Mouse (Mus musculus) hindbrain, embryonic 10.5 days (tissue): Measurements from ENCODE around the gene Kdm4d. TPM values are rescaled to one million over a fixed set of nuclear protein-coding genes. Genes with fewer than 3 reads are reported as not detected.

Source experiments
- DNase-seq: peaks from one replicate; pipeline ENCODE4 v3.0.0-alpha.2; 2017; ENCODE audit warnings: low spot score
- H3K27ac ChIP-seq: fragments of 300-500 bp; sonication (generic); 2 replicates; pipeline ENCODE4 v1.5.1; 2016; ENCODE audit warnings: mild to moderate bottlenecking, moderate library complexity
- H3K27me3 ChIP-seq: fragments of 300-500 bp; sonication (generic); 2 replicates; pipeline ENCODE4 v1.6.1; 2016; ENCODE audit warnings: mild to moderate bottlenecking; ENCODE audit not compliant: poor library complexity, insufficient read depth, severe bottlenecking
- H3K36me3 ChIP-seq: fragments of 300-500 bp; sonication (generic); 2 replicates; pipeline ENCODE4 v1.6.1; 2016; ENCODE audit warnings: mild to moderate bottlenecking, moderate library complexity
- H3K4me1 ChIP-seq: fragments of 300-500 bp; sonication (generic); replicated peaks from 2 replicates; pipeline ENCODE4 v1.6.1; 2016; ENCODE audit warnings: mild to moderate bottlenecking
- H3K4me3 ChIP-seq: fragments of 300-500 bp; sonication (generic); 2 replicates; pipeline ENCODE4 v1.5.1; 2016; ENCODE audit warnings: mild to moderate bottlenecking, moderate library complexity
- H3K9me3 ChIP-seq: fragments of 300-500 bp; sonication (generic); 2 replicates; pipeline ENCODE4 v1.6.1; 2016; ENCODE audit warnings: mild to moderate bottlenecking, moderate library complexity
- WGBS: fragments of 180-500 bp; shearing (Covaris S2); methylation state at CpG from one replicate; pipeline ENCODE4 v1.1.7; 2016; 5-methylcytosine and 5-hydroxymethylcytosine counted together
- polyA plus RNA-seq: library from polyadenylated mRNA; unstranded; fragments of >200 nt; fragmentation: Nextera tagmentation; extraction: Ambion mirVana; gene quantifications from 2 replicates; pipeline ENCODE4 v1.2.1, GENCODE M21; 2016

The Kdm4d gene
- polyA plus RNA-seq = 0.31 and 0.33 TPM in 2 replicates

DNA sequence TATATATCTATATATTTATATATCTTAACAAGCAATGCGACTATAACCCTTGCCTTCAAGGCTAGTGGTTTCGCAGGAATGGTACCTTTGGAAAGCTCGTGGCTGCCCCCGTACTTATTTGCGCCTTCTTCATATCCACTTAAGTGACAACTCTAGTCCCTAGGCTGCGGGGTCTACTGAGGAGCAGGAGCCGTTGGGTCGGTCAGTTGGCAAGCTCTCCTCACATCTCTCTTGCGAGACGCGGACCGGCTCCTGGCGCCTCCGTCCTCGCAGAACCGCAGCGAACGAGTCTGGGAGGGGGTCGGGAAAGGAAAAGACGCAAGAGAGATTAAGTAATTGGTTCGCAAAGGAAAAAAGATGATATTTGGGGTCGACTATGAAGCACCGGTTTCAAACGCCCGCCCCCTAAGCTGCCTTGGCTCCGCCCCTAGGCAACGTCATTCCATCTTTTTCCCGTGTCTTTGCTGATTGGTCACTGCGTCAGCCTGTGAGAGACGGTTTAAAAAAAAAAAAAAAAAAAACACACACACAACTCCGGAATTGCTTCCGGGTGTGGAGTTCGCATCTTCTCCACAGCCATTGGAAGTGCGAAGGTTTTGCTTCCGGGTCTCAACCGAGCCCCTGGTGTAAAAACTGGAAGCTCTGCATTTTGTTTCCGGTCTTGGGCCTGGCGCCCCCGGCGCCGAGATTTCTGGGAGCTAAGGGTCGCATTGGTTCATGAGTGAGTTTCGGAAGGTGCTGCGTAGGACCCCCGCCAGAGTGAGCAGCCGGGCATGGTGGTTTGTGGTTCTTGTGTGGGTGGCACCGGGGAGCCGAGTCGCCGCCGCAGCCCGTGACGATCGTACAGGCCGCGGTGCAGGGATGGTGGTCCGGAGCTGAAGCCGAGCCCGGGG is at the start of gene Kdm4d, which contains the start of gene Cwc15:
Gene Kdm4d (minus strand): TSS at position 460 of the 893 bp plus-strand sequence.
Gene Cwc15 (plus strand): TSS at position 595 of the 893 bp plus-strand sequence.
- Histone ChIP-seq H3K4me1 (peaks cover 15% of the 10 kb centered on the region), H3K9me3 (no peaks in the 10 kb centered on the region), H3K36me3 (peaks cover 34% of the 10 kb centered on the region), H3K27ac (peak within 1 kb of the TSS; percentile 91), H3K27me3 (no peaks in the 10 kb centered on the region), H3K4me3 (peak within 1 kb of the TSS; percentile 91)
- under 1% methylated on average over 59 of the region's 59 CpGs for WGBS
- DNase-seq = peak; percentile 92

- DNase-seq = no peak
- no peaks in the 10 kb centered on the region for H3K27me3 ChIP-seq
- peaks cover 99% of the 10 kb centered on the region for H3K36me3 ChIP-seq
- H3K27ac ChIP-seq = no peak overlapping the region
- H3K4me1 ChIP-seq = peaks cover 10% of the 10 kb centered on the region; the same call in 1 of the 2 replicates
- no peak overlapping the region for H3K4me3 ChIP-seq
- 78% methylated on average over 11 of the region's 11 CpGs for WGBS
- H3K9me3 ChIP-seq = no peaks in the 10 kb centered on the region
Observed at GRCm38 (mm10) chr9:14548366-14548761, 48.1 kb upstream of the Kdm4d start.

- no peaks in the 10 kb centered on the region for H3K27me3 ChIP-seq
- no peak for DNase-seq
- 79% methylated on average over 12 of the region's 12 CpGs for WGBS
- H3K4me3 ChIP-seq = no peak overlapping the region
- H3K4me1 ChIP-seq = peaks cover 10% of the 10 kb centered on the region; the same call in 1 of the 2 replicates
- H3K9me3 ChIP-seq = no peaks in the 10 kb centered on the region
- H3K27ac ChIP-seq = no peak overlapping the region
- peaks cover 99% of the 10 kb centered on the region for H3K36me3 ChIP-seq
Observed at GRCm38 (mm10) chr9:14547584-14548365, 47.5 kb upstream of the Kdm4d start.

GRCm38 (mm10) chr9:14544034-14544757 is 43.9 kb upstream of the Kdm4d start:
- 67% methylated on average over 9 of the region's 9 CpGs for WGBS
- 0 out of 2 replicates have a peak overlapping the region, but pooled peaks have one; percentile 16 for H3K27ac ChIP-seq
- no peak for DNase-seq
- peaks cover 96% of the 10 kb centered on the region for H3K36me3 ChIP-seq
- no peaks in the 10 kb centered on the region for H3K27me3 ChIP-seq
- H3K9me3 ChIP-seq = no peaks in the 10 kb centered on the region
- peaks cover 10% of the 10 kb centered on the region; the same call in 1 of the 2 replicates for H3K4me1 ChIP-seq
- no peak overlapping the region for H3K4me3 ChIP-seq

DNA sequence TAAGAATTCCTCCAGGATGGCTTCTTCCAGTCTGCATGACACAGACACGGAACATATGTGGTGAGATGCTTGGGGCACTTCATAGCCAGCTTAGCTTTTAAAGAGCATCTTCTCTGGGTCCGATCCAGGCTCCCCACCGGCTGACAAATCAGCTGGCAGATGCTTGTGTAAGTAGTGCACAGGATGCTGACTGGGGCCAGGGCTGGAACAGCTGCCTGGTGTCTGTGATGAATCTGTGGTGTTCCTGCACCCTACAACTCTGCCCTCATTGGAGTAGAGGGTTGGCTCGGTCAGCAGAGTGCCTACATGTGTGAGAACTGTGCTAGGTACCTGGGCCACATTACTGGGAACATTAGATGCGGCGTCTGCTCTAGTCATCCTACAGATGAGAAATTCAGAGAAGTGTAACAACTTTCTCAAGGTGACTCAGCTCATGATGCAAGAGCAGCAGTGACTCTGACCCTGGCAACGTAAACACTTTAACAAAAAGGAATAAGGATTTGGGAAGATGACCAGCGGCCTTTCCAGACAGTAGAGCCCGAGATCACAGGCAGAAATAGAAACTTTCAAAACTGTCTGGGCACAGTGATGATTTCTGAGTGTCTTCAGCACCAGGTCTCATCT is 34.7 kb upstream of the Kdm4d start:
- Histone ChIP-seq H3K9me3 (no peaks in the 10 kb centered on the region), H3K4me3 (no peak overlapping the region), H3K36me3 (peaks cover 13% of the 10 kb centered on the region), H3K27me3 (no peaks in the 10 kb centered on the region), H3K27ac (no peak overlapping the region), H3K4me1 (peaks cover 16% of the 10 kb centered on the region)
- WGBS = 89% methylated on average over 9 of the region's 9 CpGs
- no peak for DNase-seq

DNA sequence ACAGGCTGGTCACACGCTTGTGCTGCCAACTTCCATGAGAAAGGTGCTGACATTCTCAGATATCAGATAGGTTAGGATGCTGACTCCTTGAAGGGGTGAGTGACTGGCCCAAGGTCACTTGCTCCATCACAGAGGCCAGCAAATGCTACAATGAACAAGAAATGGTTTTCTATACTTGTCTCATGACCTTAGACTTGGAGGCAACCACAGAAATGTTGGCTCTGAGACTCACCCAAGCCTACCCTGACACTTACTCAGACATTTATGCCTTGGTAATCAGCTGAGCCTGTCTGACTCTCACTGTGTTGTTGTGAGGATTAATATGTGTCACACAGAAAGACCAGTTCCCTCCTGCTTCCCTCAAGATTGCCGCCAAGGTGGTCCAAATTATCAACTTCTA is 33.4 kb upstream of the Kdm4d start:
- H3K27ac ChIP-seq = no peak overlapping the region
- no peaks in the 10 kb centered on the region for H3K9me3 ChIP-seq
- no peak for DNase-seq
- peaks cover 16% of the 10 kb centered on the region for H3K4me1 ChIP-seq
- peaks cover 2% of the 10 kb centered on the region; the same call in 1 of the 2 replicates for H3K36me3 ChIP-seq
- H3K27me3 ChIP-seq = no peaks in the 10 kb centered on the region
- 93% methylated on average over 2 of the region's 2 CpGs for WGBS
- H3K4me3 ChIP-seq = no peak overlapping the region

- Histone ChIP-seq H3K4me3 (no peak overlapping the region), H3K36me3 (no peaks in the 10 kb centered on the region), H3K9me3 (no peaks in the 10 kb centered on the region), H3K4me1 (peaks cover 16% of the 10 kb centered on the region), H3K27ac (0 out of 2 replicates have a peak overlapping the region, but pooled peaks have one; percentile 64), H3K27me3 (no peaks in the 10 kb centered on the region)
- peak; percentile 52 for DNase-seq
- 38% methylated on average over 3 of the region's 3 CpGs for WGBS
Observed at GRCm38 (mm10) chr9:14532283-14532682, 32.0 kb upstream of the Kdm4d start.

DNA sequence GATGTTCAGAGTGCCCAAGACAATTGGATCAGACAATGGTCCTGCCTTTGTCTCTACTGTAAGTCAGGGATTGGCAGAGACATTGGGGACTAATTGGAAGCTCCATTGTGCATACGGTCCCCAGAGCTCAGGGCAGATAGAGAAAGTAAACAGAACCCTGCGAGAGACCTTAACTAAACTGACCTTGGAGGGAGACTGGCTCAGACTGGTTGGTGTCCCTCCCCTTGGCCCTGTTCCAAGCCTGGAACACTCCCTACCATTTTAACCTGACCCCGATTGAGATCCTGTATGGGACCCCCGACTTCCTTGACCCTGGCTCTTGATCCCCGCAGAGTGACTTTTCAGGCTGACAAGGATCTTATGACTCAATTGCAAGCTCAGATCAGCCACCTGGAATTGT is 29.7 kb upstream of the Kdm4d start:
- 77% methylated on average over 5 of the region's 5 CpGs for WGBS
- no peak overlapping the region for H3K4me3 ChIP-seq
- no peak for DNase-seq
- H3K27me3 ChIP-seq = no peaks in the 10 kb centered on the region
- H3K4me1 ChIP-seq = peaks cover 18% of the 10 kb centered on the region
- H3K9me3 ChIP-seq = no peaks in the 10 kb centered on the region
- no peaks in the 10 kb centered on the region for H3K36me3 ChIP-seq
- no peak overlapping the region for H3K27ac ChIP-seq

DNA sequence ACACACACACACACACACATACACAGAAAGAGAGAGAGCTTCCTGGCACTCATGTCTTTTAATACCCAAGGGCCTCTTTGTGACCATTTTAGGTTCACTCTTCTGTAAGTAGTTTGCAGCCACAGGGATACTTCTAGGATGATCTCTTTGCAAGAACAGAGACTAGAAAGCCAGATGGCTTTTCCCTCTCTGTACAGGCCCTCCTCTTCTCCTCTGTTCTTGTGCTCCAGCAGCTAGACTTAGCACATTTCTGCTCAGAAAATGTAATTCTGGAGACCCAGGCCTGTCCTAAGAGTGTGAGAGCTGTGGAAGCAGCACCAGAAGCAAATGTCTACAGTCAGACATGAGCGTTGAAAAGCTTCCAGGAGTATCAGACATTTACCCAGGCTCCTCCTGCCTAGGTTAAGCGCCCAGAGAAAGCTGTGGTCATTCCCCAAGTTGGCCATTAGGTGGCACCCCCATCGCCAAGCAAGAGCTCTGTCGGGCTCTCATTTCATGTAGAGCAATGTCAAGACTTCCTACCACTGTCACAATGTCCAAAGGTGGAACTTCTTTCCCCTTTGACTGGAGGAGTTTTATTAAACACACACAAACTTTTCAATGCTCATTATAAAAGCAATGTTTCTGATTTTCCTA is 23.2 kb upstream of the Kdm4d start:
- Histone ChIP-seq H3K27ac (no peak overlapping the region), H3K4me3 (no peak overlapping the region), H3K27me3 (no peaks in the 10 kb centered on the region), H3K36me3 (no peaks in the 10 kb centered on the region), H3K4me1 (0 out of 2 replicates have a peak, but pooled peaks cover 3% of the 10 kb centered on the region), H3K9me3 (no peaks in the 10 kb centered on the region)
- DNase-seq = peak; percentile 70
- WGBS = 11% methylated on average over 4 of the region's 4 CpGs

- no peak overlapping the region for H3K4me3 ChIP-seq
- H3K27me3 ChIP-seq = no peaks in the 10 kb centered on the region
- DNase-seq = no peak
- no peaks in the 10 kb centered on the region for H3K36me3 ChIP-seq
- no peaks in the 10 kb centered on the region for H3K9me3 ChIP-seq
- H3K27ac ChIP-seq = no peak overlapping the region
- 60% methylated on average over 2 of the region's 2 CpGs for WGBS
- 0 out of 2 replicates have a peak, but pooled peaks cover 3% of the 10 kb centered on the region for H3K4me1 ChIP-seq
Observed at GRCm38 (mm10) chr9:14521695-14522094, 21.4 kb upstream of the Kdm4d start.

- H3K36me3 ChIP-seq = no peaks in the 10 kb centered on the region
- WGBS = 66% methylated on average over 3 of the region's 3 CpGs
- H3K9me3 ChIP-seq = no peaks in the 10 kb centered on the region
- H3K4me3 ChIP-seq = no peak overlapping the region
- H3K4me1 ChIP-seq = 0 out of 2 replicates have a peak, but pooled peaks cover 3% of the 10 kb centered on the region
- H3K27me3 ChIP-seq = no peaks in the 10 kb centered on the region
- DNase-seq = no peak
- no peak overlapping the region for H3K27ac ChIP-seq
Observed at GRCm38 (mm10) chr9:14520971-14521670, 20.8 kb upstream of the Kdm4d start.
